In the genomic region with DNA sequence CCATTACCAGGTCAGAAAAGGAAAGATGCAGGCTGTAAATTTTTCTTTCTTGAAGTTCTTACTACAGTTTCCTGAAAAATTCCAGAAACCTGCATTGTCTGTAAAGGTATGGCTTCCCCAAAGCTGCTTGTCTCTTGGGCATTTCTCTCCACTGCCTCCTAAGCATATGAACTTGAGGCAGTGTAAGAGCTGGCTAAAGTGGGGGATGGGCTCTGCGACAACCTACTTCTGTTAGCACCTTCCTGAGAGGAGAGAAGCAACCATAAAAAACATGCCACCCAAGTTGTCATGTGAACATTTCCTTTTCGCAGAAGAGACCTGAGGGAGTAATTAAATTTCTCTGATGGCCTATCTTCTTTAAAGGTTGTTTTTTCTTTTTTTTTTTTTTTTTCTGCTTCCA, we compare ENCODE assay signal across 19 mouse cellular contexts.
A peak's percentile ranks its signal among the peaks of the same experiment; 100 is the strongest.
DNase-seq lines count a peak whose midpoint lies in the region; ATAC-seq lines count a peak whose summit lies in the region.
"Had no signal": no experiment of that assay in that cellular context is flagged by ENCODE, and none has a peak within 500 bp of the region (broad histone marks: within the 10 kb centered on the region; RNA-seq: fewer than 3 reads in every experiment).

No protein-coding gene starts in this region.

- H3K36me3 ChIP-seq in kidney, embryonic 15.5 days, result no peaks in the 10 kb centered on the region
- H3K36me3 ChIP-seq: embryonic facial prominence, embryonic 15.5 days; forebrain, embryonic 12.5 days; heart, embryonic 15.5 days; limb, embryonic 15.5 days; neural tube, embryonic 12.5 days had no signal

- 0 out of 2 replicates have a peak, but pooled peaks cover 3% of the 10 kb centered on the region for H3K4me1 ChIP-seq in kidney, embryonic 15.5 days
- H3K4me1 ChIP-seq: forebrain, embryonic 12.5 days had no signal

- no peak overlapping the region for H3K4me2 ChIP-seq in kidney, embryonic 15.5 days
- H3K4me2 ChIP-seq: embryonic facial prominence, embryonic 15.5 days; forebrain, embryonic 12.5 days; heart, embryonic 15.5 days; limb, embryonic 15.5 days; neural tube, embryonic 12.5 days had no signal

- ATAC-seq in kidney, embryonic 15.5 days (replicated peaks; ENCODE audit: low FRiP score), result 0 out of 2 replicates have a peak, but pooled peaks have one; percentile 56
- no peak for ATAC-seq in erythroid progenitor cell, adult 5-6 weeks (replicated peaks; ENCODE audit: low FRiP score, poor library complexity, severe bottlenecking)
- ATAC-seq: lung, postnatal 0 days had no signal

- peak; percentile 49 to 71 for DNase-seq in cerebellum, postnatal 10 days
- no peak for DNase-seq in cerebellum, postnatal 36 days
- DNase-seq in kidney, postnatal 10 days, result no peak
- DNase-seq in right cerebral cortex, postnatal 14 days, result peak; percentile 5
- DNase-seq in right cerebral cortex, adult 2 months (ENCODE audit: low spot score in 2 of 2), result no peak
- DNase-seq in skeletal muscle tissue, adult 2 months (ENCODE audit: low read depth, low spot score), result peak; percentile 6
- DNase-seq: adrenal gland, adult 2 months; gastrocnemius, postnatal 25 days; kidney, adult 2 months; kidney, postnatal 36 days had no signal

- 17% methylated on average over 2 of the region's 2 CpGs for WGBS in kidney, embryonic 15.5 days

- H3K9ac ChIP-seq in kidney, embryonic 15.5 days, result no peak overlapping the region
- H3K9ac ChIP-seq: embryonic facial prominence, embryonic 15.5 days; forebrain, embryonic 12.5 days; heart, embryonic 15.5 days; limb, embryonic 15.5 days; neural tube, embryonic 12.5 days had no signal

- no peak overlapping the region for H3K4me3 ChIP-seq in kidney, embryonic 15.5 days (replicated peaks)
- H3K4me3 ChIP-seq: embryonic facial prominence, embryonic 15.5 days; forebrain, embryonic 12.5 days; heart, adult 2 months; heart, embryonic 15.5 days; limb, embryonic 15.5 days; neural tube, embryonic 12.5 days had no signal

- H3K27me3 ChIP-seq in kidney, embryonic 15.5 days, result no peaks in the 10 kb centered on the region
- H3K27me3 ChIP-seq: embryonic facial prominence, embryonic 15.5 days; forebrain, embryonic 12.5 days; heart, embryonic 15.5 days; limb, embryonic 15.5 days; neural tube, embryonic 12.5 days had no signal

- no peak overlapping the region for H3K27ac ChIP-seq in kidney, embryonic 15.5 days
- H3K27ac ChIP-seq: embryonic facial prominence, embryonic 15.5 days; forebrain, embryonic 12.5 days; heart, embryonic 15.5 days; limb, embryonic 15.5 days; neural tube, embryonic 12.5 days had no signal

- no peaks in the 10 kb centered on the region for H3K9me3 ChIP-seq in kidney, embryonic 15.5 days (replicated peaks)
- H3K9me3 ChIP-seq: embryonic facial prominence, embryonic 15.5 days; forebrain, embryonic 12.5 days; heart, embryonic 15.5 days; limb, embryonic 15.5 days; neural tube, embryonic 12.5 days had no signal

Comparison
In these comparisons a context has a peak if more than half of its experiments do, and no peak if none do; other contexts are left out.
1. DNase-seq: peak in cerebellum, postnatal 10 days (2 of 2), right cerebral cortex, postnatal 14 days (single experiment) and skeletal muscle tissue, adult 2 months (single experiment); none in cerebellum, postnatal 36 days (0 of 2), kidney, postnatal 10 days (single experiment) and right cerebral cortex, adult 2 months (0 of 2).